Mouse (Mus musculus) heart, embryonic 11.5 days (tissue): ENCODE measurements around the gene Ppp6r3. TPM values are rescaled to one million over a fixed set of nuclear protein-coding genes. Genes with fewer than 3 reads are reported as not detected.

Experiments used
- ATAC-seq: fragments of 200-750 bp; cut with Nextera tagmentation; replicated peaks from 2 replicates; pipeline ENCODE4 v1.8.0; 2017; ENCODE audit warnings: moderate library complexity; ENCODE audit not compliant: insufficient number of reproducible peaks, low FRiP score, low TSS enrichment
- H3K27ac ChIP-seq: fragments of 300-500 bp; sonication (generic); 2 replicates; pipeline ENCODE4 v1.5.1; 2014; ENCODE audit warnings: mild to moderate bottlenecking, low read depth, low read length
- H3K27me3 ChIP-seq: fragments of 300-500 bp; sonication (generic); 2 replicates; pipeline ENCODE4 v1.6.1; 2014; ENCODE audit warnings: mild to moderate bottlenecking, low read length, mixed read lengths; ENCODE audit not compliant: control insufficient read depth, insufficient read depth
- H3K36me3 ChIP-seq: fragments of 300-500 bp; sonication (generic); 2 replicates; pipeline ENCODE4 v1.6.1; 2014; ENCODE audit warnings: mild to moderate bottlenecking, low read length, moderate library complexity, mixed read lengths; ENCODE audit not compliant: control insufficient read depth, insufficient read depth
- H3K4me1 ChIP-seq: fragments of 300-500 bp; sonication (generic); 2 replicates; pipeline ENCODE4 v1.6.1; 2014; ENCODE audit warnings: low read length; ENCODE audit not compliant: control insufficient read depth, insufficient read depth
- H3K4me2 ChIP-seq: fragments of 300-500 bp; sonication (generic); 2 replicates; pipeline ENCODE4 v1.6.1; 2014; ENCODE audit warnings: mild to moderate bottlenecking, moderate library complexity
- H3K4me3 ChIP-seq: fragments of 300-500 bp; sonication (generic); 2 replicates; pipeline ENCODE4 v1.5.1; 2014; ENCODE audit warnings: low read depth, low read length
- H3K9ac ChIP-seq: fragments of 300-500 bp; sonication (generic); 2 replicates; pipeline ENCODE4 v1.6.1; 2014; ENCODE audit warnings: mild to moderate bottlenecking, low read depth, low read length, moderate library complexity
- H3K9me3 ChIP-seq: fragments of 300-500 bp; sonication (generic); replicated peaks from 2 replicates; pipeline ENCODE4 v1.6.1; 2016; ENCODE audit warnings: low read length; ENCODE audit not compliant: control insufficient read depth
- WGBS: fragments of 180-500 bp; shearing (Covaris S2); extraction: QIAGEN DNeasy Blood & Tissue Kit; methylation state at CpG from one replicate; pipeline ENCODE4 v1.1.7; 2014; ENCODE audit not compliant: insufficient replicate concordance; 5-methylcytosine and 5-hydroxymethylcytosine counted together
- polyA plus RNA-seq: library from polyadenylated mRNA; unstranded; fragments of >200 nt; fragmentation: Nextera tagmentation; extraction: Ambion mirVana; gene quantifications from 2 replicates; pipeline ENCODE4 v1.2.1, GENCODE M21; 2014

Ppp6r3 gene
- polyA plus RNA-seq, 1 experiment from 2014 or later = 57.9 TPM

DNA sequence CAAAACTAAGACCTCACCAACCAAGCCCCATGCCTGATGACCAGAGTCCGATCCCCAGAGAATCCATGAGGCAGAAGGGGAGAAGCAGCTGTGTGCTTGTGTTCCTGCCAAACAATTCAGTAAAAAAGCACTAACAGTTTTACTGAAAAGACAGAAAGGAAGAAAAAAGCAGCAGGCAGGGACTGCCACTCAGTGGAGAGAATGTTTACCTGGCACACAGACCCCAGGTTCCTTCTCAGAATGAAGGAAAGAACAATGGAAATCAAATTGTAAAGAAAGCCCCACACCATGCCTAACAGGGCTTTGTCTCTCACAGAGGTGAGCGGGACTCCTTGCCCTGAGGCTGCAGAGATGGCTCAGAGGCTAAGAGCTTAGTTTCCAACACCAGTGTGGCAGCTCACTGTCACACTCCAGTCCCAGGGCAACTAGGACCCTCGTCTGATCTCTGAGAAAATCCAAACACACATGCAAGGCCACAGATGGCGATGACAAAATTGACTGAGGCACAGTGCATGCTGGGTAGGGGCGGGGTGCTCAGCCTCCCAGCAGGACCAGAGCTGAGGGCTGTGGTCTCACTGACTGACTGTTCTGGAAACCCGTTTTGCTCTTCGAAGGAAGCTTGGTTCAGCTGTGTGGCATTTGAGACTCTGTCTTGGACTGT, 146.3 kb downstream of the Ppp6r3 start:
- Histone ChIP-seq H3K27ac (no peak overlapping the region), H3K9me3 (no peaks in the 10 kb centered on the region), H3K27me3 (no peaks in the 10 kb centered on the region), H3K9ac (no peak overlapping the region), H3K4me3 (no peak overlapping the region), H3K4me2 (no peak overlapping the region), H3K36me3 (no peaks in the 10 kb centered on the region), H3K4me1 (no peaks in the 10 kb centered on the region)
- ATAC-seq = no peak
- 62% methylated on average over 7 of the region's 7 CpGs for WGBS

DNA sequence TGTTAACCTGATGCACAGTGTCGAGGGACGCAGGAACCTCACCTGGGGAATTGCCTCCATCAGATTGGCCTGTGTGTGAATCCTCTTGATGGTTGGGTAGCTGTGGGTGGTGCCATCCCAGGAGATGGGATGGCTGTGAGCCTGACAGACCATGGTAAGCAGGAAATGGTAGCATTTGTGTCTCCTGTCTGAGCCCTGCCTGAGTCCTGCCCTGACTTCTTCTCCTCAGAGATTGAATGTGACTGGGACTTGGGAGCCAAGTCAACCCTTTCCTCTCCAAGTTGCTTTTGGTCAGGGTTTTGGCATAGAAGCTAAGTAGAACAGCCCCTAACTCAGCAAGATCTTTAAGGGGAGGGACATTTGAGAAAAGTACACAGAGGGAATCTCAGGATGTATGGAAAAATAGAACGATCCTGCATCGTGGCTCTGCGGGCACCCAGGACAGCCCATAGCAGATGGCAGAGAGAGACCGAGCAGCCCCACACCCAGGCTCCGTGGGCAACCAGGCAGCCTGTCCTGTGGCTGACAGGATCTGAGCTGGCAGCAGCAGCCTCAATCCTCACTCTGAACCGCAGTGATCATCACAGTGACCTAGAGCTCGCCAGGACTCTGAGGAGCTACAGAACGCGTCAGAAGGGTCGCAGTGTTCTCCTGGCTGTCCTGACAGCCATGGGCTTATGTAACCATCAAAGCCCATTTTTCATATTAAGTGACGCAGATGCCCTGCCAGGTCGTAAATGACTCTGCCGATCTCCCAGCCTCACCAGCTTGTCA, 147.3 kb downstream of the Ppp6r3 start:
- Histone ChIP-seq H3K9ac (no peak overlapping the region), H3K4me1 (no peaks in the 10 kb centered on the region), H3K27me3 (no peaks in the 10 kb centered on the region), H3K4me2 (no peak overlapping the region), H3K9me3 (no peaks in the 10 kb centered on the region), H3K36me3 (no peaks in the 10 kb centered on the region), H3K27ac (no peak overlapping the region), H3K4me3 (no peak overlapping the region)
- no peak for ATAC-seq
- 74% methylated on average over 15 of the region's 15 CpGs for WGBS

DNA sequence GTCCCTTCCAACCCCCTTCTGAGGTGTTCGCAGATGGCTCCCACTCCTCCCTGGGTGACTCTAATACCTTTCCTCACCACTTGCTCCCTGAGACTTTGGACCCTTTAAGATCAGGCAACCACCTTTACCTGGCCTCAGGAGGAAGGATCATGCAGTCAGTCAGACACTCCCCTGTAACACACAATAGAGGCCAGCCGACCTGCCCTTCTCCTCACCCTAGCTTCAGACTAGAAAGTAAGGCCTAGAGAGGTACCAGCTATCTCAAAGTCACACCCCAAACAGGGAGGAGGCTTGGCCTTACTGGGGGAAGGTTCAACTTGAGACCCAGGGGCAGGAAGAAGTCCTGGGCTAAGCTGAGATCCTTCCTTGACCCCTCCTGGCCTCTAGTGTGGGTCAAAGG, 151.3 kb downstream of the Ppp6r3 start:
- H3K36me3 ChIP-seq = no peaks in the 10 kb centered on the region
- no peak overlapping the region for H3K4me2 ChIP-seq
- no peak overlapping the region for H3K9ac ChIP-seq
- H3K4me3 ChIP-seq = no peak overlapping the region
- no peak for ATAC-seq
- no peaks in the 10 kb centered on the region for H3K9me3 ChIP-seq
- 79% methylated on average over 2 of the region's 2 CpGs for WGBS
- no peak overlapping the region for H3K27ac ChIP-seq
- H3K4me1 ChIP-seq = no peaks in the 10 kb centered on the region
- 0 out of 2 replicates have a peak, but pooled peaks cover 2% of the 10 kb centered on the region for H3K27me3 ChIP-seq

DNA sequence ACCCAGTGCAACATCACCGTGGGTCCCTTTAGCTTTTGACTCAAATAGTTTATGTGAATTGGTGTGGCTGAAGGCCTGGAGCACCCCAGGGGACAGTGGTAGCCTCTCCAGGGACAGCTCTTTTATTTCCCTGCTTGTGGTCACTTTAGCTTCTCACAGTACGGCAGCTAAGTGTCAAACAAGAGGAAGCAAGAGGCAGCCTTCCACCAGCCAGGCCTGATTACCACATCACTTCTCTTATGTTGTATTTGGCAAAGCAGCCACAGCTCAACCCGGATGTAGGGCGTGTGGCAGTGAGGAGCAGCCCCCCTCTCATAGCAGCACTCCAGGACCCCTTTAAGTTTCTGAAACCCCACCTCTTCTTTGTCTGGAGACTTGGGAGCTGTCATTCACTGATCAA, 152.6 kb downstream of the Ppp6r3 start:
- no peaks in the 10 kb centered on the region for H3K36me3 ChIP-seq
- WGBS = 59% methylated on average over 4 of the region's 4 CpGs
- H3K9me3 ChIP-seq = peaks cover 3% of the 10 kb centered on the region; the same call in 1 of the 2 replicates
- no peak overlapping the region for H3K27ac ChIP-seq
- 0 out of 2 replicates have a peak, but pooled peaks cover 2% of the 10 kb centered on the region for H3K27me3 ChIP-seq
- H3K4me2 ChIP-seq = no peak overlapping the region
- ATAC-seq = no peak
- no peaks in the 10 kb centered on the region for H3K4me1 ChIP-seq
- no peak overlapping the region for H3K9ac ChIP-seq
- no peak overlapping the region for H3K4me3 ChIP-seq

DNA sequence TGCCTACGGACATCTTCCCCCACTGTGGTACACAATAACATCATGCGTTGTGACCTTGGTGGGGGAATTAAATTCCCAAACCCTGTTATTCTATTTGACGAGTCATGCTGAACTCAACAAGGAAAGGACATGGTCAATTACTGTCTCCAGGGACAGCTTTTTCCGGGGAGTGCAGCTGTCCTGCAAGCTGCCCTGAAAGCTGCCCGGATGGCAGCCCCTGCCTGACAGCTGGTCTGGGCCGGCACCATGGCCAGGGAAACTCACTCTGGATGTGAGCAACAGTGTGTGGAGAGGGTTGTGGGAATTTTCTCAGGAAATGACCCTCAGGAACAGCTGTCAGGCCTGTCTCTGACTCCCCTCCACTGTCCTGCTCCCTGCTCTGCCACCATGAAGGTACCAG, 153.1 kb downstream of the Ppp6r3 start:
- Histone ChIP-seq H3K27me3 (0 out of 2 replicates have a peak, but pooled peaks cover 2% of the 10 kb centered on the region), H3K27ac (no peak overlapping the region), H3K9me3 (peaks cover 3% of the 10 kb centered on the region; the same call in 1 of the 2 replicates), H3K4me2 (no peak overlapping the region), H3K36me3 (no peaks in the 10 kb centered on the region), H3K4me3 (no peak overlapping the region), H3K9ac (no peak overlapping the region), H3K4me1 (no peaks in the 10 kb centered on the region)
- 73% methylated on average over 6 of the region's 6 CpGs for WGBS
- ATAC-seq = no peak

DNA sequence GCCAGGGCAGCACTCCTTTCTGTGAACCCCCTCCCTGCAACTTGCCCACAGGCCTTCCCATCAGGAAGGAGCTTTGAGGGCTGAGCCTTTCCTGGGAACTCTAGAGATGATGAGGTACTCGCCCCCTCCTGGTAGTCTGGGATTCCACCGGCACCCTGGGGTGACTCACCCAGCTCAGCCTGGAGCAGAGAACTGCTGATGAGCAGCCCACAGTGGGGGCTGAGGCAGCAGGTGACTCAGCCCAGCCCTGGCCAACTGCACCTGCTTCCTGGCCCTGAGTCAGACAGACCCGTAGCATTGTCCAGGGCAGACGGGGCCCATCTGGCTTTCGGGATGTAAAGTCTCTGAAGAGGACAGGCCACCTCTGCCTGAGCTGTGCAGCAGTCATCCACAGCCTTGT, 156.3 kb downstream of the Ppp6r3 start:
- no peak overlapping the region for H3K4me3 ChIP-seq
- peaks cover 3% of the 10 kb centered on the region; the same call in 1 of the 2 replicates for H3K9me3 ChIP-seq
- no peak overlapping the region for H3K9ac ChIP-seq
- H3K27ac ChIP-seq = no peak overlapping the region
- no peaks in the 10 kb centered on the region for H3K36me3 ChIP-seq
- peaks cover 14% of the 10 kb centered on the region for H3K27me3 ChIP-seq
- no peak overlapping the region for H3K4me2 ChIP-seq
- WGBS = 52% methylated on average over 5 of the region's 5 CpGs
- no peak for ATAC-seq
- H3K4me1 ChIP-seq = no peaks in the 10 kb centered on the region

DNA sequence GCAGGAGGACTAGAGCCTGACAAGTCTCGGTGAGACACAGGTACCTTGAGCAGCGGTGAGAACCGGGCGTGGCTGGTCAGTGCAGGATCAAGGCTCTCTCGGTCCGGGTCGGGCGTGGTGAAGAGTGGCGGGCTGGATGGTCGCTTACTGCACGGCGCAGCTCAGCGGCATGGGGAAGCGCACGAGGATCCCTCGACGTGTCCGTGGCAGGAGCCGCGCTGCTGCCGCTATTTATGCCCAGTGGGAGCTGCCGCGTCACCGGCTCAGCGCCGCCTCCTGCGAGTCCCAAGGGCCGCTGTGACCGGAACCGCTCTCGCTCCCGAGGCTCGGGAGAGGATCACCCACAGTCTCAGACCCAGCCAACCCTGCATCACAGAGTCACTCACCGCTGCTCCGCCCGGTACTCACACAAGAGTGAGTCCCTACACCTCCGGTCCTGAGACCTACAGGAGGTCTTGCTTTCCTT, 161.2 kb downstream of the Ppp6r3 start, which contains the start of gene Gal:
Gal (minus strand) TSS at position 277 of the 466 bp plus-strand sequence.
- ATAC-seq = 0 out of 2 replicates have a peak, but pooled peaks have one; percentile 46
- peaks cover 37% of the 10 kb centered on the region for H3K27me3 ChIP-seq
- no peak within 1 kb of the TSS for H3K27ac ChIP-seq

DNA sequence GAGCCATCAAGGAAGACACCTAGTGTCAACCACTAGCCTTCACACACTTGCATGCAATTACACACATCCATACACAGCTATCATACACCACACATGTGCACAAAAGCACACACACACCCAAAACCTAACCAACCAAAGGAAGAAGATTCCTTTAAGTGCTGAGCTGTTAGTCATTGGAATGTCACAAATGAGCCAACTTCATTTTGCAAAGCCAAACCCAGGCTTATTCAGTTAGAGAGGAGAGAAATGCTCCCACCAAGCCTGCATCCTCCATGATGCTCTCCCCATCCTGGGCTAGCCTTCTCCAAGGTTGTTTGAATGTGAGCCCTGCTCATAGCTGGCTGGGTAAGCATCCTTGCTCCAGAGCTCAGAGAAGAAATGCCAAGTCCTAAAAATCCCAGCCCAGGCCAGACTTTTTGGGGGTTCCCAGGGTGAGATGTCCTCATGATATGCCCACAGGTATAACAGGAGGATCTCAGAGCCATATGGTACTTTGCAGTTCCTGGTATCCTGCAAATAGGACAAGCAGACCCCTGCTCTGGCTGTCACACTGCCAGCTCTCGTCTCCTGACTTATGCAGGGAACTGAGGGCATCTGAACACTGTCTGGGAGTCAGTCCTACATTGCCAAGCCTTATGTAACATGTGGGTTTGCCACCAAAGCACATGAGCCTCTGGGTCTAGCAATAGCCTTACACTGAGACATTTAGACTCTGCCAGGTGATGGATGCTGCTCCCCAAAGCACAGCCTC, 169.8 kb downstream of the Ppp6r3 start:
- no peak overlapping the region for H3K4me2 ChIP-seq
- H3K27ac ChIP-seq = no peak overlapping the region
- peaks cover 14% of the 10 kb centered on the region for H3K27me3 ChIP-seq
- ATAC-seq = no peak
- 63% methylated on average over 1 of the region's 1 CpGs for WGBS
- peaks cover 8% of the 10 kb centered on the region for H3K4me1 ChIP-seq
- H3K9ac ChIP-seq = no peak overlapping the region
- H3K9me3 ChIP-seq = no peaks in the 10 kb centered on the region
- H3K4me3 ChIP-seq = no peak overlapping the region
- no peaks in the 10 kb centered on the region for H3K36me3 ChIP-seq

More for the DNA sequence above, 161.2 kb downstream of the Ppp6r3 start, which contains the start of gene Gal:
- WGBS = 3% methylated on average over 37 of the region's 37 CpGs
- 0 out of 2 replicates have a peak, but pooled peaks cover 3% of the 10 kb centered on the region for H3K4me1 ChIP-seq
- peak within 1 kb of the TSS; percentile 68 for H3K4me2 ChIP-seq
- no peaks in the 10 kb centered on the region for H3K36me3 ChIP-seq
- peaks cover 3% of the 10 kb centered on the region; the same call in 1 of the 2 replicates for H3K9me3 ChIP-seq
- peak within 1 kb of the TSS; percentile 43; the same call in 1 of the 2 replicates for H3K9ac ChIP-seq
- H3K4me3 ChIP-seq = peak within 1 kb of the TSS; percentile 40
